Mouse (Mus musculus) lung, postnatal 36 days (tissue): ENCODE measurements around the gene Gm3486.
"Not testable (repeated sequence)": the region's sequence is repeated elsewhere in the genome, so short reads cannot be mapped to it uniquely, and the experiment has no call there.

Experiments used
- DNase-seq: peaks from one replicate; pipeline ENCODE4 v3.0.0; 2022; ENCODE audit warnings: mixed read lengths

Gene Gm3486

DNA sequence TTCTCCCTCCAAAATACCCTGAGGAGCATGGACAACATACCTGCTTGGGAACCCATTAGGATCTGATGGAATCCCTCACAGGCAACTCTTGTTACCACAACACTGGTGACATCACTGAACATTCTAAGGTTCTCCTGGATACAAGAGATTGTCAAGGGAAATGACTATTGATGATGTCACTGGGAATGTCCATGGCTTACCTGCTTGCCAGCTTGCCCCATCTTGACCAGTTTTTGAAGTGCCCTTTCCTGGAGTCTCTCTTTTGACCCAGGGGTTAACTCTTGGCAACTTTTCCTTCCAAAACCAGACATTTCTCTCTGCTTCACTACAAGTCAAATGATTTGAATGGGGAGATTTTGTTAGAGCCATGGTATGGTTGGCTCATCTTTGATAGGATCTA, at the start of gene Gm3486:
Gm3486 (minus strand) TSS at position 101 of the 400 bp plus-strand sequence.
- DNase-seq = not testable (repeated sequence)

DNA sequence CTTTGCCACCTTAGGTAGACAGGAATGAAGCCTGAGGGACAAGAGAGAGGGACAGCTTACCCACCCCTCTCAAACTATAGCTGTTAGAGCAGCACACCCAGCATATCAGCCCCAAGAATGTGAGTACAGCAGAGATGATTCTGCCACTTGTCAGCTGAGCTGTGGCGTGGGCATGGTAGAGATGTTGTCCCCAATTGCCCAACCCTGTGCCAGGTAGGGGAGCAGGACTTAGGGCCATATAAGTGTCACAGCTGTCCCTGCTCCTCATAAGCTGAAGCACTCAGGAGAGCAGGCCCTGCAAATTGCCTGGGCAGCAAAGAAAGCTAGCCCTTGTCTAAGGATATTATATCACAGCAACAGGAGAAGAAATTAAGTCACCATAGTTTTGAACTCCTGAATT, 35.4 kb upstream of the Gm3486 start:
- not testable (repeated sequence) for DNase-seq

DNA sequence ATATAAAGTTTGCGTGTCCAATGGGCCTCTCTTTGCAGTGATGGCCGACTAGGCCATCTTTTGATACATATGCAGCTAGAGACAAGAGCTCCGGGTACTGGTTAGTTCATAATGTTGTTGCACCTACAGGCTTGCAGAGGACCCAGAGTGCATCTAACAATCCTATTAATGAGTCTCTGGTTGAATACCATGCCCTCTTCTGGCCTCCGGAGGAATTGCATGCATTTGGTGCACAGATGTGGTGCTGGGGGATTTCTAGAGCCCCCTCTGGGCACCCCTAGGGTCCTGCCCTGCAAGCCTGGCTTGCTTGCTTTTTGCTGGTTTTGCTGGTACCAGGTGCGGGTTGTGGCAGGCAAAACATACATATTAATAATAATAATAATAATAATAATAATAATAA, 31.4 kb upstream of the Gm3486 start:
- DNase-seq = not testable (repeated sequence)

- not testable (repeated sequence) for DNase-seq
Measured at GRCm38 (mm10) chr14:41453418-41453817, 35.9 kb downstream of the Gm3486 start, which contains the start of gene Gm7954. Gene Gm7954 (minus strand): TSS chr14:41453518.
